Mouse (Mus musculus) kidney, adult 2 months (tissue): ENCODE results near the gene Nav2.

Experiments
- CTCF ChIP-seq: fragments of 200-500 bp; conservative IDR thresholded peaks from 2 replicates; pipeline ENCODE4 v1.5.1; 2011; ENCODE audit warnings: low read depth, mild to moderate bottlenecking, control low read depth, low read length, moderate library complexity, mixed read lengths; ENCODE audit not compliant: insufficient read depth, insufficient read length
- POLR2A ChIP-seq: fragments of 200-500 bp; IDR thresholded peaks from one replicate; pipeline ENCODE4 v1.6.1; 2011; ENCODE audit warnings: low read depth, low read length, control low read depth

DNA sequence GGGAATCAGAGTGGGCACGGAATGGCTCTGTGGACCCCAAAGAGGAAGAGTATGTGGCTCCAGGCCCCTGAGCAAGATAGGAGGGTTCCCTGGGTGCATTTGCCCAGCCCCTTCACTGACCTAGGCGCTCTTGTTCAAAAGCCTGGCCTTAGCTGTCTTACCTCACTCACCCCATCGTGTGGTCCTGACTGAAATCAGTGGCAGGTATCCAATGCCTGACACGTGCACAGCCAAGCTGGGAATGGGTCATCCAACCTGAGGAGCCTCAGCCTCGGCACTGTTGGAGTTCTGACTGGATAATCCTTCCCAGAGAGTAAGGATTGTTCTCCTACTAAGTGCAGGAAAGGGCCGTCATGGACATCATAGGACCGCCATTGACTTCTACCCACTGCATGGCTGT lies 485.3 kb downstream of the Nav2 start:
- TF ChIP-seq POLR2A: no peak
- no peak for TF ChIP-seq CTCF
